Mouse (Mus musculus) gonadal fat pad, adult 2 months (tissue): ENCODE data around the gene Rps23. TPM values are rescaled to one million over a fixed set of nuclear protein-coding genes. Genes with fewer than 3 reads are reported as not detected.
"Not testable (repeated sequence)": the region's sequence is repeated elsewhere in the genome, so short reads cannot be mapped to it uniquely, and the experiment has no call there.

Experiments
- DNase-seq: peaks from one replicate; pipeline ENCODE4 v3.0.0-alpha.2; 2012; ENCODE audit warnings: low read depth
- polyA plus RNA-seq: library from polyadenylated mRNA; depleted of rRNA; stranded (reverse); fragments of >200 nt; gene quantifications from 2 replicates; pipeline ENCODE4 v1.2.3, GENCODE M21; 2012; rRNA removed

Gene Rps23
- polyA plus RNA-seq, result 376 and 377 TPM in 2 replicates

DNA sequence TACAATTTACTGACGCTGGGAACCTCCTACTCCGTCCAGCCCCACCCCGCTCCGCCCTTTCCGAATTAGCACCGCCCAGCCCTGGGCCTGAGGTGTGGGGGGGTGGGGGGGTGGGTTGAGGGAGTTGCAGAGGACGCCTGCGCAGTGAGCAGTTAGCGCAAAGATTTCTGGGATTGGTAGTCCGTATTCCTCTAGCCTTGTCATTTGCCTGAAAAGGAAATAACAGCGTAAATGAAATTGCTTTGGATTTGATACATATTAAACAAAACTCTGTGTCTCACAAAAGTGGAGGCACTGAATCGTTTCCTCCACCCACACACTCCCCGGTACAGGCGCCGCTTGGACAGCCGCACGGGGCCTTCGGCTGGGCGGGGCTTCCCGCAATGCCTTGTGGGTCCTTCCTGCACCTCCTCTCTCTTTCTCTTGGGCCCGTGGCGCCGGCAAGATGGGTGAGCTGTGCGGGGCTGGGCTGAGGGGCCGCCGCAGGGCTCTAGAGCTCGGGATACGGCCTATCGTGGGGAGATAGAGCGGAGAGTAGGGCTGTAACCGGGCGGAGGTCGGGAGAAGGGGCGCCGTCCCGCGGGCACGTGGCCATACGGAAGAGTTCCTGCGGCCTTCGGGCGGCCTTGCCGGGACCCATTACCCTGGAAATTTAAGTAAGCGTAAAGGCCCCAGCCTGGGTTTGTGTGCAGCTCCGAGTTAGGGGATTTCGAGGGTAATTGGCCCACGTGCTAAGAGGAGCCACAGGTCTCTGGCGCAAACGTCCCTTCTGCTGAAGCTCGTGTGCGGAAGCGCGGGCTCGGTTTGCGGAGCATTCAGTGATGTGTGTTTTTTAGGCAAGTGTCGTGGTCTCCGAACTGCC, at the start of gene Rps23:
Gene Rps23 (plus strand): TSS at position 208 of the 862 bp plus-strand sequence.
- no peak for DNase-seq

DNA sequence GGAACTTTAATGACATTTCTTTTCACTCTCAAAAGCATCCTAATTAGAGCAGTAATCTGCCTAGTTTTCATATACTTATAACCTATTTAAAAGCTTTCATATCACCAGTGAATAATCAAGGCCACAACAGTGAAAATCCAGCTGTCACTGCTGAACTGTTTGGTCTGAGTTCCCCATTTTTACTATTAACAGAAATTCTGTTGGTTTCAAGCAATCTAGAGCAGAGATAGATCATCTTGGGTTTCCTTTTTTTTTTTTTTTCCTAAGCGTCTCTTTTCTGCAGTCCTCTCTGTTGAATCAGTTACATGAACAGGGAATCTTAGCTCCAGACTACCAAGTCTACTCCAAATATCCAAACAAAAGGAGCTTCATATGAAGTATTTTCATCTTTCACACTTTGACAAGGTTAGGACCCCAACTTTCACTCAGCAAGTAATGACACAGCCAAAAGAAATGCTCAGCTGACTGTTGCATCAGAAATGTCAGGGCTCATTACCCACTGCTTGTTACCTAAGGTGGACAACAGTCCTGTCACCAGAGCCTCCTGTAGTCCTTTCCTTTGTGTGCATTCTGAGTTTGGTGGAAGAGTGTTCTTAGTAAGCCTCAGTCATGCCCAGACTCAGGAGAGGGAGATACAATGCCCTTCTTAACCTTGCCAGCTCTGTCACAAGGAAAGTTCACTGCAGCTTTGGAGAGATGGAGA, 40.9 kb upstream of the Rps23 start:
- DNase-seq, result no peak

DNA sequence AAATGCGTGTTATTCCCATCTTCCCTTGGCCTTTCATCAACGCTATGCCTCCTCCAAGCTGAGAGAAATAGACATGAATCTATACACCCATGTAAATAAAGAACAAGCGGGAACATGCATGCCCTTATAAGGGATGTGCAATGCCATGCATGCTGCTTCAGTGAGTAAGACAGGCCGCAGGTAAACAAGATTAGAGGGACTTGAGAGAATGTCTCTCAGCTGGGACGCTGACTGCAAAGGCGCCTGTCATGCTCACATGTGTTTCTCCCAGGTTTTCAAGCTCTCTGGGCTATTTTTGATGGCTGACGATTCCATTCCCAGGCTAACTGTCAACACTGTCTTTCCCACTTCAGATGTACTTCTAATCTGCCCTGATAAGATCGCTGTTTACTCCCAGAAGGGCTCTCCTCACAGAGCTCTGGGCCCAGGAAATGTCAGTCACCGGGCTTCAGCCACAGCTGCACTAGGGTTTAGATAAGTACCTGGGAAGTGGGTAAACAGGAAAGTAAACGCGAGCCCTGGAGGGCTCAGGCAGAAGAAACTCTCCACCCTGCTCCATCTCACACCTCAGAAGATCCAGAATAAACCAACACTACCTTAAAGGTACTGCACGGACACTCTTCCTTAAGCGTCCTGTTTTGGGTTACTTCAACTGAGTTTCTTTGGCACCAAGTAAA, 36.8 kb upstream of the Rps23 start:
- DNase-seq, result no peak

DNA sequence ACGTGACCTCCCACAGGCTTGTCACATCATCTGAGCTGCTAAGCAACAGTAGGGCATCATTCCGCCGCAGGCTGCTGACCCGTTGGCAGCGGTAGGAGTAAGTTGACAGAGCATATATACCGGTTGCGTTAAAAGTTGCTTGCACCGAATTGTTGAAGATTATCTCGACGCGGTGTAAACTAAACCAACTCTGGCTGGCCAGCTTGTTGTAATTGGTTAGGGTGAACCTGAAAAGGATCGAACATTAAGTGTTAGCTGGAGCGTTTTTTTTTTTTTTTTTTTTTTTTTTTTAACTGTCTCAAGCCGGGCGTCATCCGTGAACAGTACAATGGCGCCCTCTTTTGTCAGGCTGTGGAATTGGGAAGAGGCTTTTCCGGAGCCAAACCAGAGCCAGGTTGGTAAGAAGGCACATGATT, 36.2 kb upstream of the Rps23 start:
- peak; percentile 17 for DNase-seq

DNA sequence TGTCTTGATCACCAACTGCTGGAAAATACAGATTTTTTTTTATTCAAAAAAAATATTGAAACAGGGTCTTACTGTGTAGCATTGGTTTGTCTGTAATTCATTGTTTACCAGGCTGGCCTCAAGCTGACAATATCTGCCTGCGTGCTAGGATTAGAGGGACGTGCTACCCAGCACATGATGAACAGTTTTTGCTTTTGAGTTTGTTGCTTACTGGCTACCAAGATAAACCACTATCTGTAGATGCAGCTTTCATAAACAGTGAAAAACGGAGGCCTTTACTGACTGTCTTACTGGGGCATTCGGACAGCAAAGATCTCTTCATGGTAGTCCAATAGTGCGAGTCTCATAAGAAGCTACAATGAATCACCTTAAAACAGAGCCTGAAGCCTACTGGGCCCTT, 32.6 kb upstream of the Rps23 start:
- DNase-seq, result no peak

DNA sequence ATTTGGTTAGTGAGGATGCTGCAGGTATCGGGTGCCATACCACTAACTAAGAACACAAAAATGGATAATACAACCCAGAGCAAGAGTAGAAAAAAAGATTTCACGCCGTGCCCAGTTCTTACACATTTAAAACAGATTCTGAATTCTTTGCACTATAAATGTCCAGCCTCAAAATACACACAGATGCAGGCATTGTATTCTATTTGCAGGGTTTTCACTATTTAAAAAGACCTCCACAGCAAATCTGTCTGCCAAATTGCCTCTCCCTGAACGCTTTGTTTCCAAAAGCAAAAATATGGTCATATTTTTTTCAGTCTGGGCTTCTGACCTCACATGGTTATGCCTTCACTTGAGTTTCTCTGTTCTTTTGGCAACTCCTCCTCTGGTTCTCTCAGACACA, 27.9 kb upstream of the Rps23 start:
- no peak for DNase-seq

DNA sequence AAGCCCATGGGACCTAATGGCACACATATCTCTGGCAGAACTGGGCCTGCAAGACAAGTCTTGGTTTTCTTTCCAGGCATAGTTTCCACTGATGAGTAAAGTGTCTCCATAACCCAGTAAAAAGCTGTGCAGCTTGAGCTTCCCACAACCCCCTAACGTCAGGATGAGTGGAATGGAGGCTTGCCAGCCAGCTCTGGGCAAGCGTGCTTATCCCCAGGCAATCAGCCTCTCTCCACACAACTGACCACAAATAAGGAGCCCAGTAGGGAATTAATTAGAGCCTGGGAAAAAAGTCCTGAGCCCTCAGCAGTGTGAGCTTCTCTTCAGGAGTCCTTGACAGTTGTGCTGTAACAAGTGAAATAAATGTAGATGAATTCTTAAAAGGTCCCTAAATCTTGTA, 26.7 kb upstream of the Rps23 start:
- no peak for DNase-seq

DNA sequence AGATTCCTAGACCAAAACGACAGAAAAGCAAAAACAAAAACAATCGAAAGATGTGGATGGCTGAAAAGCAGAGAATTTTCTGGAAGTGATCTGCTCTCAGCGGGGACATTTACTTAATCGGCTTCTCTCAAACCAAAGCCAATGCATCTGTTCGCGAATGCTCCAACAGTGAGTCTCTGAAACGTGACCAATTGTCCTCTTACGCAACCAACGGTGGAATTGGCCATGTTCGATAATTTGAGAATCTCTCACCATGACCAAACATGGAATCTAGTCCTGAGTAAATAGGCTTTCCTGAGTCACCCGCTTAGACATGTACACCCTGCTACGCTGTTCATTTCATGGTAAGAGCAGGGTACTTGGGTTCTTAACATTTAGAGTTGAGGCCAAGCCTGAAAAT, 25.9 kb upstream of the Rps23 start:
- no peak for DNase-seq

DNA sequence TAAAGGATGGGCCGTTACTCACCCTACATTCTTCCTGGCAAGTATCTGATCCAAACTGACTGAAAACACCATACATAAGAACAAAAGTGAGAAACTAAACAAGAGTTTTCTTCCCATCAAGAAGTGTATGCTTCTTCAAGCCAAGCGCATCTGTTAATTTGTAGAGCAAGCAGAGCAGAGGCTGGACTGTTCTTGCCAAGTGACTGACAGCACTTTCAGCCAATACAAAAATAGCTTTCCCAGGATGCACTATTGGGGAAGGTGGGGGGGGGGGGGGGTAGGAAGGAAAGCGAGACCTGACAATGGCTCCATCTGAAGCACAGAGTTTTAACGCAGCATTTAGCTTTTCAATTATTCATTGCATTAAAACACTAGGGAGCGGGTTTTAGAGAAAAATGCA, 17.6 kb upstream of the Rps23 start, which contains the start of gene Atp6ap1l:
Gene Atp6ap1l (minus strand): TSS at position 180 of the 400 bp plus-strand sequence.
- no peak for DNase-seq

DNA sequence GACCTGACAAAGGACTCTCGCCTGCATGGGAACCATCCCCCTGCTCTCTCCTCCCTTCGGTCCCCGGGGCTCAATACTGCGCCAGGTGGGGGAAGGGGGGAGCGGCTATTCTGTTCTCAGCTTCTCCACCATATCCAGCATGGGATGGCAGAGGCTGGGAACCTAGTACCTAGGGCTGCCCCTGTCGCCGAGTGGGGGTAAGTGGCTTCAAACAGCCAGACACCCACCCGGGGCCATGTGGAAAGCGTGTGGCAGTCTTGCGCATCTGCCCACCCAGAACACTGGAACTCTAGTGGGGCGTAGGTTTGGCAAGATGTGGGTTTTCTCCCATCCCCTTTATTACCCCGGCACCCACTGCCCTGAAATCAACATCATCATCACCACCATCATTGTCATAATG, 15.4 kb upstream of the Rps23 start:
- no peak for DNase-seq

DNA sequence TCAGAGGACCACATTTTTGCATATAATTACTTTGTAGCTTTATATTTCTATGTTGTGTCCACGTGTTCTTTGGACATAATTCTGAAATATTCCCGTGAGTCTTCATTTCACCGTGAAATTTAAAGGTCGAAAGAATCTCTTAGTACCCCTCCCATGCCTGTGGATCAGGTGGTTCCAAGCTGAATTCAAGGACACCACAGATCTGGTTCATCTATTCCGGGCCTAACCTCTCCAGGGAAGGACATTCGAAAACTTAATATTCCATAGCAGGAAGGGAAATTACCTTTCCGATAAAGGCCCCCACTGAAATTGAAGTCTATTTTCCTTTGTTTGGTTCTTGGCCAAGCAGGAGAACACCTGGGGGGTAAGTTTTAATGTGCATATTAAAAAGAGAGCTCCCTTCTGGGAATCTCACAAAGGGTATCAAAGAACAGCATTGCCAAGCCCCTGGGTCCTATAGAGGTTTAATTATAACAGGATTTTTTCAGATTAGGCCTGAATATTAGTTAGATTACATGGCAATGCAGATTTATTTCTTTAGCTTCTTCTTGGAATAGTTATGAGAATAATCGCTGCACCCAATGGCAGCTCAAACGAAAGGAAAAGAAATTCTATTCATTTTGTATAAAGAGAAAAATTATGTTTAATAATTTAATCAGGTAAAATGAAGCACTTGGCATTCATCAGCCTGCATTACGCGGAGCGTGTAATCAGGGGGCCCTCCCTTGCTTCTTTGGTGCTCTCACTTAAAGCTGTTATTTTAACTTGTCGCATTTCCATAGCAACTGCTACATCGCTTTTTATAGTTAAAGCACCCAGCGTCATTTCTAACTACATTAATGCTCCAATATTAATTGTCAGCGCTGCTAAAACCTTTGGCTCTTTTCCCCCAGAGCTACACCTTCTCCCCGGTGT, 9.7 kb upstream of the Rps23 start:
- no peak for DNase-seq

DNA sequence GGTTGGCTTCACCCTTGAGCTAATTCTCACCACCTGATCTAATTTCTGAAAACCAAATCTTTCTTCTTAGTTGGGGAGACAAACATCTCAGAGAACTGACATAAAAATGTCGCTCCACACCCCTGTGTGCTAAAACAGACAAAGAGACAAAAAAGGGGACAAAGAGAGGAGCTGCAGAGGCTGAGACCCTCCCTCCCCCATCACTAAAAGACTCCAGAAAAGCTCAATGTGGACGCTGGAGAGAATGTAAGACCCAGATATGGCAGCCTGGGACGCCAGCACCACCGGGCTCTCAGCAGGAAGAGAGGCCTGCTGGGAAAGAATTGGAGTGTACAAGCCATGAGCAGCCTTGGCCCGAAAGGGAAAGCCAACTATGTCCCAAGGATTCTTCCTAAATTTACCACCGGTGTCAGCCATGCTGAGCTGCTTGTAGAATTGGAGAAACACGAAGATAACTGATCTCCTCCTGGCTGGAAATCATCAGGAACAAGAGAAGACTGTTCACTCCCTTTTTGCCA, 9.0 kb upstream of the Rps23 start:
- DNase-seq, result no peak

DNA sequence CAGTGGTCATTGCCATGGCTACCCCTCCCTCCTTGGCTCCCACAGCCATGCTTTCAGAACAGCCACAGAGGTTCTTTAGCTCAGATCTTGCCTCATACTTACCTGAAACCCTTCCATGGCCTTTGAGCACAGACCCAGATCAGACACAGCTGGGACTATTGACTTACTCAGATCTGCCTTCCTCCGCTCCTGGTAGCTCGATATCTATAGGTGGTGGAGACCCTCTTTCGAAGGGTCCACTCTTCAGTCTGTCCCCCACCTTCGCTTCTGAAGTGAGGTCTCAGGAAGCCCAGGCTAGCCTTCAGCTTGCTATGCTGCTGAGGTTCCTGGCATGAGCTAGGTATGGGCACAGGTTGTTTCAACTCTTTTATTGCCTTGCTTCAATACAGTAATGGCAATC, 8.0 kb upstream of the Rps23 start:
- DNase-seq, result no peak

DNA sequence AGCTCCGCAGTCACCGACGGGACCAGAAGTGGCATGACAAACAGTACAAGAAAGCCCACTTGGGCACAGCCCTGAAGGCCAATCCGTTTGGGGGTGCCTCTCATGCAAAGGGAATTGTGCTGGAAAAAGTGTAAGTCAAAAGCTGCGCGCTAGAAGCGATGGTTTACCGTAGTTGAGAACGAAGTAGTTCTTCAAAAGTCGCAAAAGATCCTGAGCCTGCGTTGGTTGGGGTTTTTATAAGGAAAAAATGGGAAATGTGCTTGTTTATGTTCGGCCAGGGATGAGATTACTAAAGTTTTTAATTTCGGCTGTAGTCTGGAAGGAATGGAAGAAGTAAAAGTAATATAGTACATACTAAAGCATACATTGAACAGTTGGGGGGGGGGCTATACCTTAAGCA, 859 bp downstream of the Rps23 start:
- not testable (repeated sequence) for DNase-seq

DNA sequence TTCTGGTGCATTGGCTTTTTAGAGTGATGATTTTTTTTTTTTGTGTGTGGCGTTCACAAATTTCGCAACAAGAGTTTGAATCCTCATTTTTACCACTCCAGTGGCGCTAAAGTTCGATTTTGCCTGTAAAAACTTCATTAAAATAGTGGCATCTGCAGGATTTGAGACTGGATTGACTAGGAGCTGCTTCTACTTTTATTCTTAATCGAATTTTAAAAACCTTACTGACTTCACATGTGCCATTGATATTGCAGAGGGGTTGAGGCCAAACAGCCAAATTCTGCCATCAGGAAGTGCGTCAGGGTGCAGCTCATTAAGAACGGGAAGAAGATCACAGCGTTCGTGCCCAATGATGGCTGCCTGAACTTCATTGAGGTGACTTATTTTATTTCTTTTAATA, 1.3 kb downstream of the Rps23 start:
- DNase-seq, result no peak

DNA sequence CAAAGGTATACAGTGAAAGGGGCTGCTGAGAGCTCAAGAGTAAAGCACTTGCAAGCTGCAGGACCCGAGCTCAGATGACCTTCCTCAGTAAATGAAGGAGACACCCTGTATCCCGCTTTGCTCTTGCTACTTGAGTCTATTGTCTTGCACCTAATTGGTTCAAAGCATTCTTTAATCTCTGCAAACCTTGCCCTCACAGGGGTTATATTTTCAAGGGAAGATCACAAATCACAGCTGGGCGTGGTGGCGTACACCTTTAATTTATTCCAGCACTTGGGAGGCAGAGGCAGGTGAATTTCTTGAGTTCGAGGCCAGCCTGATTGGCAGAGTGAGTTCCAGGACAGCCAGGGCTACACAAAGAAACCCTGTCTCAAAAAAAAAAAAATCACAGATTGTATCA, 2.4 kb downstream of the Rps23 start:
- DNase-seq, result no peak

DNA sequence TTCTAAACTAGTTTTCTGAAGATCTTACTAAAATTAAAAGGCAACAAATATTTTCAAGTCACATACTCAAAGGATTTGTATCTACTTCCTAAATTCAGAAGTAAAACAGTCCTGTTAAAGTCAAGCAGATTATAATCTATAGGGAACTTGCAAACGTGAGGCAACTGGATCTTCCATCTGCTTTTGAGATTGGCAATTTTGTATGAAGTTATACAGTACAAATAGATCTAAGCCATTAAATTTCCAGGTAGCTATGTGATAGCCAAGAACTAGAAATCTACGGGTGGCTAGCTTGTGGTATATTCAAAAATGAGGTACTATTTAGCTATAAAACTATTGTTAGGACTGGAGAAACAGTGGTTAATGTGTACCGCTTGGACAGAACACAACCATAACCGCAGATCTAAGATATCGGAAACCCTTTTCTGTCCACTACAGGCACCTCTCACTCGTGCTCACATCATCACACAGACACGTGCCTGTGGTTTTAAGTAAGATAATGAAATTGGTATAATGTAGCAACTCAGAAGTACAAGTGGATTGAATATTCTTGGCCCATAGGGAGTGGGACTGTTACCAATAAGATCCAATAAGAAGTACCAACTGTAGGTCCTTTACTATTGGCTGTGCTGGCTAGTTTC, 3.5 kb downstream of the Rps23 start:
- no peak for DNase-seq

DNA sequence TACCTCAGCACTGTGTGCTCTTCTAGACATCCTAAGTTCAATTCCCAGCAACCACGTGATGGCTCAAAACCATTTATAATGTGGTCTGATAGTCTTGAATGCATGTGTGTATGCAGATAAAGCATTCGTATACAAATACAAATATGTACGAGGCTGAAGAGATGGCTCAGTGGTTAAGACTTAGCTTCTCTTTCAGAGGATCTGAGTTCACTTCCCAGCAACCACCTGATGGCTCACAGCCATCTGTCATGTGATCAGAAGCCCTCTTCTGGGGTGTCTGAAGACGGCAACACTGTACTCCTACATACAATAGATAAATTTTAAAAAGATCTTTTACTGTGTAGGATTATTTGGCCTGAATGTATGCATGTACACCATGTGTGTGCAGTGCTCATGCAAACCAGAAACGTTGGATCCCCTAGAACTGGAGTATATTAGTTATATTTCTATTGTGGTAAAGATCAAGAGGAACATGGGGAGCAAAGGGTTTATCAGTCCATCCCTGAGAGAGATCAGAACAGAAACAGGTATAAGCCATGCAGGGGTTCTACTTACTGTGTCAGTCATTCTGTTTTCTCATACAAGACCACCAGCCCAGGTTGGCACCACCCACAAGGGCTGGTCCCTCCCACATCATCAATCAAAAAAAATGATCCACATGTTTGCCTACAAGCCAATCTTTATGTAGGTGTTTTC, 4.3 kb downstream of the Rps23 start:
- DNase-seq, result no peak

DNA sequence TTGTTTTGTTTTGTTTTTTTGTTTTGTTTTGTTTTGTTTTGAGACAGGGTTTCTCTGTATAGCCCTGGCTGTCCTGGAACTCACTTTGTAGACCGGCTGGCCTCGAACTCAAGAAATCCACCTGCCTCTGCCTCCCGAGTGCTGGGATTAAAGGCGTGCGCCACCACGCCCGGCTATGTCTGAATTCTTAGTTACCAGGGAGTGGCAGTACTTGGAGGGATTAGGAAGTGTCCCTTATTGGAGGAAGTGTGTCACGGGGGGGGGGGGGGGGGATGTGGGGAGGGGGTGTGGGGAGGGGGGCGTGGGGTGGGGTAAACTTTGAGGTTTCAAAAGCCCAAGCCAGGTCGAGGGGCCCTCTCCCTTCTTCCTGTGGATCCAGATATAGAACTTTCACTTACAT, 5.5 kb downstream of the Rps23 start:
- DNase-seq, result not testable (repeated sequence)

DNA sequence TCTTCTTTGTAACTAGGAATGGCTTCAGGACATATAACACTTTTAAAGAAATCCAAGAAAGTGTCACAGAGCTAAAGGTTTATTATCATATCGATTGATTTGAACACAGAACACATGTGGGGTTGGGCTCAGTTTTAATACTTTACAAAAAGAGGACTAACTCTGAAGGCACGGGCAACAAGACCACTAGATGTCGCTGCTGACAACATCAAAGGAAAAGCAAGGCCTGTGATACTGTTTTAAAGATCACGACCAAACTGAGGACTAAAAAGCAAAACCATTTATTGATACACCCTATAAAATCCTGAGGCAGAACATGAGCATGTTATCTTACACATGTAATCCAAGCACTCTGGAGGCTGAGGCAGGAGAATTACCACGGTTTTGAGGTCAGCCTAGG, 7.1 kb downstream of the Rps23 start:
- DNase-seq, result no peak
